8 mouse cellular contexts compared by ENCODE assay signal in the genomic region with DNA sequence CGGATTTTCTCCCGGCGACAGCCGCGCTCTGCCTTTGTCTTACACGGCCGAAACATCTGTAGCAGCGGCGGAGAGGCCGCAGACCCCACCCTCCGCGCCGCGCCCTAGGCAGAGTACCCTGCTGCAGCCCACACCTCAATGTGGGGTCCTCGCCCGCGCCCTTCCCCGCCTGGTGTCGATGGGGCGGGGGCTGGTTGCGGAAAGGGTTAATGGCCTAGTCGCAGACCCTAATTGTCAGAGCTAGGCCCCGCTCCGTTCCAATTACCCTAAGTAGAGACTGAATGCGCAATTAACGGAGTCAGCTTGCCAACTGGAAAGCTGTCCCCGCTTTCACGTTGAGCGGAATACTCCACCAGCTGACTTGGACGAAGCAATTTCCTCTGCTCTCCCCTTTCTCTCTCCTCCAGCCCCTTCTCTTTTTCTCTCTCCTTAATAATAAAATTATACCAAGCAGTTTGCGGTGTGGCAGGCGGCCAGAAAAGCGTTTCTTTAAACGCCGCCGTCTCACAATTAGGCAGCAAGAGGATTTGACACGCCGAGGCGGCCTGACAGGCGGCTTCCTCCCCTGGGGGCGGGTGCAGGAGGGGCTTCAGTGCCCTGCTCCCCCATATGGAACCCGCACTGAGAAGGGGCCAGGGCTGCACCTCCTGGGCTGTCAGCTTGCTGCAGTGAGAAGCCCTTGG. TPM values are rescaled to one million over a fixed set of nuclear protein-coding genes. Genes with fewer than 3 reads are reported as not detected.
DNase-seq lines count a peak whose midpoint lies in the region; ATAC-seq lines count a peak whose summit lies in the region.

No protein-coding gene starts in this region.

- peak overlapping the region; percentile 93 for H3K27ac ChIP-seq in embryonic facial prominence, embryonic 15.5 days (replicated peaks)
- peak overlapping the region; percentile 90 for H3K27ac ChIP-seq in hindbrain, embryonic 10.5 days

- H3K9me3 ChIP-seq in embryonic facial prominence, embryonic 15.5 days (replicated peaks), result no peaks in the 10 kb centered on the region
- no peaks in the 10 kb centered on the region for H3K9me3 ChIP-seq in hindbrain, embryonic 10.5 days

- peak; percentile 64 for ATAC-seq in embryonic facial prominence, embryonic 15.5 days (ENCODE audit: insufficient number of reproducible peaks, low FRiP score, low TSS enrichment, low read depth)

- H3K4me2 ChIP-seq in embryonic facial prominence, embryonic 15.5 days (replicated peaks), result peak overlapping the region; percentile 100

- H3K27me3 ChIP-seq in embryonic facial prominence, embryonic 15.5 days, result no peaks in the 10 kb centered on the region
- H3K27me3 ChIP-seq in hindbrain, embryonic 10.5 days (ENCODE audit: insufficient read depth, poor library complexity, severe bottlenecking), result peaks cover 10% of the 10 kb centered on the region; the same call in 1 of the 2 replicates

- H3K4me1 ChIP-seq in embryonic facial prominence, embryonic 15.5 days, result peaks cover 94% of the 10 kb centered on the region
- H3K4me1 ChIP-seq in hindbrain, embryonic 10.5 days (replicated peaks), result peaks cover 94% of the 10 kb centered on the region

- peak overlapping the region; percentile 58 for H3K9ac ChIP-seq in embryonic facial prominence, embryonic 15.5 days

- under 1% methylated on average over 42 of the region's 42 CpGs for WGBS in embryonic facial prominence, embryonic 15.5 days
- 1% methylated on average over 42 of the region's 42 CpGs for WGBS in hindbrain, embryonic 10.5 days

- H3K36me3 ChIP-seq in embryonic facial prominence, embryonic 15.5 days, result no peaks in the 10 kb centered on the region
- H3K36me3 ChIP-seq in hindbrain, embryonic 10.5 days, result peaks cover 20% of the 10 kb centered on the region; the same call in 1 of the 2 replicates

- peak; percentile 43 for DNase-seq in thymus, postnatal 0 days (ENCODE audit: low spot score)
- no peak for DNase-seq in thymus, adult 18-20 months
- peak; percentile 54 for DNase-seq in hindbrain, embryonic 10.5 days (ENCODE audit: low spot score)
- DNase-seq in layer of hippocampus, postnatal 10 days (ENCODE audit: low spot score in 2 of 2), result peak; percentile 74 to 77
- DNase-seq in lung, postnatal 10 days, result peak; percentile 56
- peak; percentile 54 to 56 for DNase-seq in right cerebral cortex, postnatal 36 days (ENCODE audit: low spot score in 2 of 2)
- no peak for DNase-seq in urinary bladder, adult 2 months (ENCODE audit: low spot score)

- peak overlapping the region; percentile 60 for H3K4me3 ChIP-seq in embryonic facial prominence, embryonic 15.5 days (replicated peaks)
- peak overlapping the region; percentile 67 for H3K4me3 ChIP-seq in hindbrain, embryonic 10.5 days

RNA-seq across cellular contexts. Expression of a gene that starts 45.3 kb away (rescaled TPM):
- 82.6 and 100 TPM in 2 replicates for polyA plus RNA-seq in thymus, postnatal 0 days (2015; fragmentation: Nextera tagmentation; extraction: Ambion mirVana)
- 76.7 and 78.1 TPM in 2 replicates for polyA plus RNA-seq in embryonic facial prominence, embryonic 15.5 days (2015; fragmentation: Nextera tagmentation; extraction: Ambion mirVana)
- 45.0 and 55.8 TPM in 2 replicates for polyA plus RNA-seq in hindbrain, embryonic 10.5 days (2016; fragmentation: Nextera tagmentation; extraction: Ambion mirVana)
- 10 to 100 TPM; 46.8 to 52.8 TPM for total RNA-seq in layer of hippocampus, postnatal 10 days (2021)
- 157 and 168 TPM in 2 replicates for polyA plus RNA-seq in urinary bladder, adult 2 months (2012; rRNA removed)

Comparison
In these comparisons a context has a peak if more than half of its experiments do, and no peak if none do; other contexts are left out.
1. DNase-seq: peak in thymus, postnatal 0 days (single experiment), hindbrain, embryonic 10.5 days (single experiment), layer of hippocampus, postnatal 10 days (2 of 2), lung, postnatal 10 days (single experiment) and right cerebral cortex, postnatal 36 days (2 of 2); none in thymus, adult 18-20 months (0 of 2) and urinary bladder, adult 2 months (single experiment).